Mouse (Mus musculus) midbrain, postnatal 0 days (tissue): ENCODE measurements at regions not wholly inside any gene's neighbourhood (a gene's known extent, or its start where the extent isn't known, plus 50 kb on each side); places are given as distances from the start of the nearest gene placed in this dataset.
A peak's percentile ranks its signal among the peaks of the same experiment; 100 is the strongest.

Experiments
- ATAC-seq: fragments of 200-750 bp; cut with Nextera tagmentation; 2 replicates; pipeline ENCODE4 v1.8.0; 2017; ENCODE audit warnings: moderate number of reproducible peaks, mild to moderate bottlenecking, moderate TSS enrichment, moderate library complexity; ENCODE audit not compliant: low FRiP score
- DNase-seq: peaks from one replicate; pipeline ENCODE4 v3.0.0-alpha.2; 2015; ENCODE audit warnings: low spot score
- H3K27ac ChIP-seq: fragments of 300-500 bp; sonication (generic); 2 replicates; pipeline ENCODE4 v1.5.1; 2014; ENCODE audit warnings: low read depth, mild to moderate bottlenecking, low read length, mixed read lengths
- H3K27me3 ChIP-seq: fragments of 300-500 bp; sonication (generic); 2 replicates; pipeline ENCODE4 v1.6.1; 2014; ENCODE audit warnings: low read length, control low read depth, mixed read lengths; ENCODE audit not compliant: insufficient read depth
- H3K36me3 ChIP-seq: fragments of 300-500 bp; sonication (generic); 2 replicates; pipeline ENCODE4 v1.6.1; 2014; ENCODE audit warnings: low read length, control low read depth, mixed read lengths; ENCODE audit not compliant: insufficient read depth
- H3K4me1 ChIP-seq: fragments of 300-500 bp; sonication (generic); 2 replicates; pipeline ENCODE4 v1.6.1; 2014; ENCODE audit warnings: mild to moderate bottlenecking, control low read depth, antibody characterized with exemption, low read length, mixed read lengths; ENCODE audit not compliant: insufficient read depth
- H3K4me2 ChIP-seq: fragments of 300-500 bp; sonication (generic); 2 replicates; pipeline ENCODE4 v1.6.1; 2014; ENCODE audit warnings: low read depth, mild to moderate bottlenecking, low read length, mixed read lengths; ENCODE audit not compliant: poor library complexity, severe bottlenecking
- H3K4me3 ChIP-seq: fragments of 300-500 bp; sonication (generic); 2 replicates; pipeline ENCODE4 v1.5.1; 2014; ENCODE audit warnings: low read depth, mild to moderate bottlenecking, low read length, moderate library complexity
- H3K9ac ChIP-seq: fragments of 300-500 bp; sonication (generic); replicated peaks from 2 replicates; pipeline ENCODE4 v1.6.1; 2014; ENCODE audit warnings: mild to moderate bottlenecking, low read length, moderate library complexity, mixed read lengths; ENCODE audit not compliant: poor library complexity, severe bottlenecking
- H3K9me3 ChIP-seq: fragments of 300-500 bp; sonication (generic); 2 replicates; pipeline ENCODE4 v1.6.1; 2016; ENCODE audit warnings: low read length, control low read depth
- CTCF ChIP-seq: IDR thresholded peaks from 2 replicates; pipeline ENCODE4 v1.5.1; 2016; ENCODE audit warnings: antibody characterized with exemption, mild to moderate bottlenecking
- WGBS: fragments of 180-500 bp; shearing (Covaris S2); extraction: QIAGEN DNeasy Blood & Tissue Kit; methylation state at CpG from one replicate; pipeline ENCODE4 v1.1.7; 2014; 5-methylcytosine and 5-hydroxymethylcytosine counted together

DNA sequence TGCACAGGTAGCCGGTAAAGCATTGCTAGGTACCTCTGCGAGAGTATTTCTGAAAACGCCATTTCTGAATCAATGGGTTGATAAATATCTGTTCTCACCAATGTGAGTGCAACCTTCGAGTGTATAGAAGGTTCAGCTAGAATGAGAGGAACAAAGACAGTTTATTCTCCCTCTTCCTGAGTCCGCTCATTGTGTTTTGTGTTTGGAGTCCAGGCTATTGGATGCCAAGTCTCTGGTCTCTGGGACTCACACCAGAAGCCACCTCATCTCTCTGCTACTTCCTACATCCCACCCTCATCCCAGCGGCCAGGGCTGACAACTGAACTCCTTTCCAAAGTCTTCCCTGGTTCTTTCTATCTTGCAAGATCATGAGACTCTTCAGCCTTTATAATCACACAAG lies 62.7 kb downstream of the Lrrc30 start:
- H3K36me3 ChIP-seq: no peaks in the 10 kb centered on the region
- no peak for TF ChIP-seq CTCF
- ATAC-seq: no peak
- WGBS: 90% methylated on average over 6 of the region's 6 CpGs
- H3K27ac ChIP-seq: no peak overlapping the region
- no peaks in the 10 kb centered on the region; the same call in 1 of the 2 replicates for H3K4me1 ChIP-seq
- no peak overlapping the region for H3K4me3 ChIP-seq
- no peak overlapping the region for H3K4me2 ChIP-seq
- no peaks in the 10 kb centered on the region for H3K27me3 ChIP-seq
- no peak overlapping the region for H3K9ac ChIP-seq
- DNase-seq: no peak
- H3K9me3 ChIP-seq: no peaks in the 10 kb centered on the region

DNA sequence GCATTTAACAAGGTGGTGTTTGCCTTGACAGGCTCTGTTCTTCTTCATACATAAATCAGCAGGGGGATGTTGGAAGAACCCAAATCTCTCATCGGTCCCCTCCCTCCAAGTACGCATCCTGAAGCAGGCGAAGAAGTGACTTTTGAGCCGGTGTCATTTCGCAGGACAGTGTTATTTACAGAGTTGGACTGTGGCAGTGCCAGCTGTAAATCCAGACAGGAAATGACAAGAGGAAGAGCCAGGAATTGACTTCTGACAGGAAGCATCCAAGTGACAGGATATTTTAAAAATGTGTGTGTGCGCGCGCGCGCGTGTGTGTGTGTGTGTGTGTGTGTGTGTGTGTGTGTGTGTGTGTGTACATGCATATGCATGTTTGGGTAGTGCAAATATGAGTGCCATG lies 66.3 kb downstream of the Lrrc30 start:
- H3K9ac ChIP-seq: no peak overlapping the region
- H3K27me3 ChIP-seq: no peaks in the 10 kb centered on the region
- WGBS: 69% methylated on average over 11 of the region's 11 CpGs
- DNase-seq (no peak), ATAC-seq (no peak)
- TF ChIP-seq CTCF: no peak
- no peaks in the 10 kb centered on the region; the same call in 1 of the 2 replicates for H3K4me1 ChIP-seq
- no peaks in the 10 kb centered on the region for H3K36me3 ChIP-seq
- H3K4me2 ChIP-seq: no peak overlapping the region
- H3K27ac ChIP-seq: no peak overlapping the region
- H3K9me3 ChIP-seq: no peaks in the 10 kb centered on the region
- no peak overlapping the region for H3K4me3 ChIP-seq

DNA sequence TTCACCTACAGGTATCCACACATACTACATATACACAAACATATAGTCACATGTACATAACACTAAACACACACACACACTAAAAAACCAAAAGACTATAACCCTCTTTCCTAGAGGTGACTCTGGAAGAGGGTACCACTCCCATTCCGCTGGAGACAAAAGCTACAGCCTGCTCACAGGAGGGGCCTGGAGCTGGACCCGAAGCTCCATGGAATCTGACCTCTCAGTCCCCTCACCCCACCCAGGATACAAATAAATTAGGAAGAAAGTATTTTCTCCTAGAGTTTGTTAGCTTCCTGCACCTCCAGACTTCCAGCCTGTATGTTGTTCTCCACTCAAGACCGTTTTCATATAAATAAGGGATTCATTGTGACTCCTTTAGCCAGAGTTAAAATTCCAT lies 66.8 kb downstream of the Lrrc30 start:
- Histone ChIP-seq H3K27ac (no peak overlapping the region), H3K9ac (no peak overlapping the region), H3K27me3 (no peaks in the 10 kb centered on the region), H3K9me3 (no peaks in the 10 kb centered on the region), H3K4me2 (no peak overlapping the region), H3K4me1 (no peaks in the 10 kb centered on the region; the same call in 1 of the 2 replicates), H3K4me3 (no peak overlapping the region), H3K36me3 (no peaks in the 10 kb centered on the region)
- WGBS: 43% methylated on average over 3 of the region's 3 CpGs
- no peak for TF ChIP-seq CTCF
- DNase-seq (no peak), ATAC-seq (no peak)

DNA sequence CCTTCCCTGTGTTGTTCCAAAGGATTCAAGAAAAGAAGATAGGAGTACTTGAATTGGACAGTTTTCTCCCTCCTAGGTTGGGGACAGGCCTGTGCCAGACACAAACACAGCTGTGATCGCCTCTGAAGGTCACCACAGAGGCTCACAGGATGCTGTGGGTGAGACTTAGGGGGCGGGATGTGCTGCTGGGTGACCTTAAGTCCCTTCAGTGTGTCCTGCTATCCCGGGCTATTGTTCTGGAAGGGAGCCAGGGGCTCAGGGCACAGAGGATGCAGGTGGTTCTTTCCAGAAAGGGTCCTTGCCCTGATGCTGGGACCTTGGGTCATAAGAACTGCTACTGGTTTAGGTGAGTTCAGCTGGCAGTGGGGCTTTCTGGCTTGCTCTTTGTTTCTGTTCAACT lies 67.7 kb downstream of the Lrrc30 start:
- TF ChIP-seq CTCF: no peak
- H3K4me2 ChIP-seq: no peak overlapping the region
- no peaks in the 10 kb centered on the region; the same call in 1 of the 2 replicates for H3K4me1 ChIP-seq
- H3K9me3 ChIP-seq: no peaks in the 10 kb centered on the region
- no peaks in the 10 kb centered on the region for H3K36me3 ChIP-seq
- DNase-seq (no peak), ATAC-seq (no peak)
- no peaks in the 10 kb centered on the region for H3K27me3 ChIP-seq
- no peak overlapping the region for H3K4me3 ChIP-seq
- H3K9ac ChIP-seq: no peak overlapping the region
- 54% methylated on average over 3 of the region's 3 CpGs for WGBS
- no peak overlapping the region for H3K27ac ChIP-seq

DNA sequence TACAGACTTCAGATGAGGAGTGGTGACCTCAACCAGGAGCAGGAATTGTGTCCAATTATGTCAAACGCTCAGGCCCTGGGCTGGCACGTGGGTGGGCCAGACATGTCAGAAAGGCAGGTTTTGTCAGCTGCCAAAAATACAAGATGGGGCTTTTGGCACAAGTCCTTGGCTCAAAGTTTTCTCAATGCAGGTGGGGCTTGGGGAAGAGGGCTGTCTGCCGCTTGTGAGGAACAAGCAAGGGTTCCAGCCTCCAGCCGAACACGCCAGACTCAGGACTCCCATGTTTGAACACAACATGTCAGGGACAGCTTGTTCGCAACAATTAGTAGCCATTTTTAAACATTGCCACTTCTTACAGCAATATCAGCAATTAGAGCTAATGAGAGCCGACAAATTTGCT lies 69.5 kb downstream of the Lrrc30 start:
- Histone ChIP-seq H3K4me3 (no peak overlapping the region), H3K27me3 (no peaks in the 10 kb centered on the region), H3K9ac (no peak overlapping the region), H3K4me1 (no peaks in the 10 kb centered on the region; the same call in 1 of the 2 replicates), H3K4me2 (no peak overlapping the region), H3K36me3 (no peaks in the 10 kb centered on the region), H3K27ac (no peak overlapping the region), H3K9me3 (no peaks in the 10 kb centered on the region)
- DNase-seq: peak; percentile 17
- TF ChIP-seq CTCF: no peak
- WGBS: 83% methylated on average over 7 of the region's 7 CpGs
- ATAC-seq: no peak

DNA sequence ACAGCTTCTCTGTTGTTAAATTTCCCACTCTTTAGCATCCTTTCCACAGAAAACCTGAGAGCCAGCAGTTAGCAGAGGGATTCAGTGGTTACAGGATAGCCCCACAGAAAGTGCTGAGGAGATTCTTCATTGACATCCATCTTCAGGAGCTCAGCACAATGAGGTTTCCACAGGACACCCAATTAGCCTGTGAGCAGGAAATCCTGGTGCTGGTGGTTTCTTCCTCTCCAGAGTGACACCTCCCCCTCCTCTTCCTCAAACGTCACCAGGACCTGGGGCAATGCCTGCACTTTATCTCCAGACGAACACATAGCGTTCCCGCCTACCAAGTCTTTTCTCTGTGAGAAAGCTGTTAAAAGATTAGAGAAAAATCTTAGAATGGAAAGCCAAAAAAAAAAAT lies 70.7 kb downstream of the Lrrc30 start:
- WGBS: 76% methylated on average over 4 of the region's 4 CpGs

More for the DNA sequence above, 70.7 kb downstream of the Lrrc30 start:
- Histone ChIP-seq H3K4me2 (no peak overlapping the region), H3K9ac (no peak overlapping the region), H3K9me3 (no peaks in the 10 kb centered on the region), H3K4me3 (no peak overlapping the region), H3K27ac (no peak overlapping the region), H3K36me3 (no peaks in the 10 kb centered on the region), H3K4me1 (no peaks in the 10 kb centered on the region; the same call in 1 of the 2 replicates), H3K27me3 (no peaks in the 10 kb centered on the region)
- TF ChIP-seq CTCF: no peak
- ATAC-seq: no peak
- no peak for DNase-seq
